Mouse (Mus musculus): Measurements from ENCODE around the gene Homer1. TPM values are rescaled to one million over a fixed set of nuclear protein-coding genes. Genes with fewer than 3 reads are reported as not detected.

The Homer1 gene
- 11.0 and 11.1 TPM in 2 replicates for polyA plus RNA-seq (2015; fragmentation: Nextera tagmentation; extraction: Ambion mirVana)

DNA sequence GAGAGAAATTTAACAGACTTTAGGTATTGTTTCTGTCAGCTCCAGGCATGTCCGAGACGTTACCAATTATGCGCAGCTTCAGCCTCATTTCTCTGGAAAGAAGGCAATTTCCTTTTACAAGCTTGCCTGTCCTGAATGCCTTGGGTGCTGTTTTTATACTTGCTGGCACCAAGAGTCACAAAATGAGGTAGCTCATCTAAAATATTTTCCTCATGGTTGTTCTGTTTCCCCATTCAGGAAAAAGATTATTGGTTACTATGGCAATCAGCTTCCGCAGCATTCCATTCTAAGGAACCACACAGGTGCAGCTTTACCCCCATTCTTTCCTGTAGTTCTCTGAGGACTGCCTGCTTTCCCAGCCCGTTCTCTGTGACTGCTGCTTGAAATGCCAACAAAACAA, at the start of gene Homer1:
Homer1 (plus strand) TSS at position 320 of the 400 bp plus-strand sequence.
- ATAC-seq (replicated peaks), result no peak
- Histone ChIP-seq H3K27me3 (replicated peaks) (no peaks in the 10 kb centered on the region), H3K36me3 (replicated peaks) (no peaks in the 10 kb centered on the region), H3K4me3 (no peak within 1 kb of the TSS), H3K9ac (no peak within 1 kb of the TSS), H3K4me2 (no peak within 1 kb of the TSS), H3K27ac (no peak within 1 kb of the TSS), H3K9me3 (no peaks in the 10 kb centered on the region), H3K4me1 (peaks cover 6% of the 10 kb centered on the region)
- WGBS, result 66% methylated on average over 5 of the region's 5 CpGs

DNA sequence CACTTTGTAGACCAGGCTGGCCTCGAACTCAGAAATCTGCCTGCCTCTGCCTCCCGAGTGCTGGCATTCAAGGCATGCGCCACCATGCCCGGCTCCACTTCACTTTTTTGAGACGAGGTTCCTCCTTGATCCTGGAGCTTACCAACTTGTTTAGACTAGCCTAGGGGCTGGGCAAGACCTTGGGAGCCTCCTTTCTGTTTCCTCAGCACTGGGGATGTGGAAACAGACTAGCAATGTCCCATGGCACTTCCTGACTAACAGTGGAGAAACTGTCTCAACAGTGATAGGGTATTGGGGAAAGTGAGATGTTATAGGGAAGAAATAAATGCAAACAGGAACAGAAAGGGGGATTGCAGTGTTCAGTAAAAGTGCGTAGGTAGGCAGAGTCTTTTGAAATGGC, 47.7 kb upstream of the Homer1 start:
- H3K27me3 ChIP-seq (replicated peaks), result no peaks in the 10 kb centered on the region
- no peak overlapping the region for H3K9ac ChIP-seq
- no peaks in the 10 kb centered on the region for H3K36me3 ChIP-seq (replicated peaks)
- no peak overlapping the region for H3K4me3 ChIP-seq
- H3K4me2 ChIP-seq, result no peak overlapping the region
- 89% methylated on average over 6 of the region's 6 CpGs for WGBS
- ATAC-seq (replicated peaks), result no peak
- no peaks in the 10 kb centered on the region for H3K9me3 ChIP-seq
- no peaks in the 10 kb centered on the region for H3K4me1 ChIP-seq
- no peak overlapping the region for H3K27ac ChIP-seq

DNA sequence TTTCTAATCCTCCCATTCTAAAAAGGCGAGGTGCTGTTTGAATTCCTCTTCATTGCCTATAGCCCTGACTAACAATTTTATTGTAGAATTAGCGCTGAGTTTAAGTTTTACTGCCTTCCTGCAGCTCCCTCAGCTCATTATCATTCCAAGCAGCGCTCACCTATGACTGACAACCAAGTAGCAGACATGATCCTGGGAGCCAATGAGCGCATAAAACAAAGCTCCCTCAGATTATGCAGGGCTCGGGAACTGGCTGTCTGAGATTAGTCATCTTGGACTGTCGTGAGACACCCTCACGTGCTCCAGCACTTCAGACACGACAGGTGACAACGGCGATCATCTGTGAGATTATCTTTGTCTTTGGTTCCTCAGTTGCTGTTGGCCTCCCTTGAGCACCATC, 47.3 kb upstream of the Homer1 start:
- Histone ChIP-seq H3K4me3 (no peak overlapping the region), H3K9ac (no peak overlapping the region), H3K27ac (no peak overlapping the region), H3K9me3 (no peaks in the 10 kb centered on the region), H3K4me1 (no peaks in the 10 kb centered on the region), H3K4me2 (no peak overlapping the region), H3K27me3 (replicated peaks) (no peaks in the 10 kb centered on the region), H3K36me3 (replicated peaks) (no peaks in the 10 kb centered on the region)
- WGBS, result 56% methylated on average over 10 of the region's 10 CpGs
- peak; percentile 60; the same call in 1 of the 2 replicates for ATAC-seq (replicated peaks)

DNA sequence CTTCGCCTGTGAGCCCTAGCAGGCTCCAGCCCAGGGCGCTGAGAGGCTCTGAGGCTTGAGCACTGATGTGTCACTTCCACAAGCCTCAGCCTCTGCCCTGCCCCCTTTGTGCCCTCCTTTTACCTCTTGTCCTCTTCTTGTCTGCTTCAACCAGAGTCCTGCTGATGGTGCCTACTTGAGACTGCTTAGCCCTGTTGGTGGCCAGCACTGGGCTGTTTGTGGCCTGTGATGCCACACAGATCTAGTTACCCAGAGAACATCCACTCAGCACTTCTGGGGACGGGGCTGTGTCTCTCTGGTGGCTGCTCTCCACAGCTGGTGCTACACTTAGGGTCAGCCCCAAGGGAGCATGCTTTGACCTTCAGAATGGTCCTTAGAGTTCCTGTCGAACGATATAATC, 46.5 kb upstream of the Homer1 start:
- ATAC-seq (replicated peaks), result no peak
- H3K27ac ChIP-seq, result no peak overlapping the region
- no peaks in the 10 kb centered on the region for H3K27me3 ChIP-seq (replicated peaks)
- no peaks in the 10 kb centered on the region for H3K36me3 ChIP-seq (replicated peaks)
- H3K9me3 ChIP-seq, result no peaks in the 10 kb centered on the region
- WGBS, result 79% methylated on average over 5 of the region's 5 CpGs
- H3K4me2 ChIP-seq, result no peak overlapping the region
- no peak overlapping the region for H3K9ac ChIP-seq
- no peak overlapping the region for H3K4me3 ChIP-seq
- H3K4me1 ChIP-seq, result no peaks in the 10 kb centered on the region

DNA sequence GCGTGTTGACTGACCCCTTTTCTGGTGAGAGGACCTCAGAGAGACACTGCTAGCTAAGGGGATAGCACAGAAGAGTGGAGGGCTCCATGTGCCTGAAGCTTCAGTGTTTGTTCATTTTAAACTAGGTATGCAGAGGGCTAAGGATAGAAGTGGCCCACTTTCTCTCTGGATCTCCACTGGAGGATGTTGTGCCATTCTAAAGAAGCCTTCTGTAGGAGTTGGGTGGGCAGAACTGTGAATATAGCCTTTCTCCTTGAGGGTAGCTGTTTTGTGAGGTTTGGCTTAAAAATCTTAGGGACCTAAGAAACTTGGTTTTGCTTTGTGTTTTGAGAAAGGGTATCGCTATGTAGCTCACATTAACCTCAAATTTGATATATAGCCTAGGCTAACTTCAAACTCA, 32.3 kb upstream of the Homer1 start:
- H3K27ac ChIP-seq, result no peak overlapping the region
- H3K9ac ChIP-seq, result no peak overlapping the region

DNA sequence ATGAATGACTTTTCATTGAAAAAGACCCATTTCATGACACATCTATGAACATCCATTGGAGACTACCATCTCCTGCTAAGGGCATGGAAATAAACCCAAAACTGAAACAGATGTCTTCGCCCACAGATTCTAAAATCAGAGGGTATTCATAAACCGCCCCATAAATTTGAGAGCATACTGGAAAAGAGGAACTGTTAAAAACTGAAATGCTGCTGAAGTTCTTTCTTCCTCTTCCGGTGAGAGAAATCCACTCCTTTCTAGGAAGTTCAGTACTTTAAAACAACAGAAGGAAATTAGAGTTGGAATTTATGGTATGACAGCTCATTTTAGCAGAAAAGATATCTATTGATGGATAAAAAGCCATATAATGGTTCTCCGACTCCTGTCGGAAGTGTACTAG, 1.1 kb downstream of the Homer1 start:
- 90% methylated on average over 5 of the region's 5 CpGs for WGBS
- no peak overlapping the region for H3K9ac ChIP-seq
- H3K36me3 ChIP-seq (replicated peaks), result no peaks in the 10 kb centered on the region
- peaks cover 8% of the 10 kb centered on the region for H3K4me1 ChIP-seq
- ATAC-seq (replicated peaks), result no peak
- no peaks in the 10 kb centered on the region for H3K27me3 ChIP-seq (replicated peaks)
- H3K4me3 ChIP-seq, result no peak overlapping the region
- no peak overlapping the region for H3K27ac ChIP-seq
- H3K9me3 ChIP-seq, result no peaks in the 10 kb centered on the region
- H3K4me2 ChIP-seq, result no peak overlapping the region

More for the DNA sequence above, 32.3 kb upstream of the Homer1 start:
- 89% methylated on average over 2 of the region's 2 CpGs for WGBS
- no peaks in the 10 kb centered on the region for H3K9me3 ChIP-seq
- no peak overlapping the region for H3K4me2 ChIP-seq
- no peaks in the 10 kb centered on the region for H3K27me3 ChIP-seq (replicated peaks)
- ATAC-seq (replicated peaks), result no peak
- no peaks in the 10 kb centered on the region for H3K36me3 ChIP-seq (replicated peaks)
- H3K4me1 ChIP-seq, result no peaks in the 10 kb centered on the region
- no peak overlapping the region for H3K4me3 ChIP-seq

DNA sequence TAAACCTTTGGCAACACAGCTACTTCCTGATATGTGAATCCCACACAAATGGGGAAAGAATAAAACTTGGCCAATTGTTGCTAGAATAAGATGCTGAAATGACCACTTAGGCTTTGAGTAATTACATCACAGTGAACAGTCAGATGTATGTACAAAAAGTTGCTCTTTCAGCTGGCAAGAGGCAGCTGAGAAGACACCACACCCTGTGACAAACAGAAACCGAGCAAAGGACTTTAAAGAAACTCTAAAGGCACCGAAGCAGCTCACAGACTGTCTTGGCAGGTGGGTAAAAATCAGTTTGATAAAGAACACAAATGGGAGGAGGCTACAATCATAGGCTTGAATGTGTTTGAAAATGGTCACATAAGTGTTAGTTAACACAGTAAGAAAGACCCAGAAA, 1.6 kb downstream of the Homer1 start:
- Histone ChIP-seq H3K27ac (no peak overlapping the region), H3K4me2 (no peak overlapping the region), H3K4me1 (peaks cover 12% of the 10 kb centered on the region), H3K4me3 (no peak overlapping the region), H3K36me3 (replicated peaks) (no peaks in the 10 kb centered on the region), H3K9me3 (no peaks in the 10 kb centered on the region), H3K27me3 (replicated peaks) (no peaks in the 10 kb centered on the region), H3K9ac (no peak overlapping the region)
- 80% methylated on average over 2 of the region's 2 CpGs for WGBS
- no peak for ATAC-seq (replicated peaks)

DNA sequence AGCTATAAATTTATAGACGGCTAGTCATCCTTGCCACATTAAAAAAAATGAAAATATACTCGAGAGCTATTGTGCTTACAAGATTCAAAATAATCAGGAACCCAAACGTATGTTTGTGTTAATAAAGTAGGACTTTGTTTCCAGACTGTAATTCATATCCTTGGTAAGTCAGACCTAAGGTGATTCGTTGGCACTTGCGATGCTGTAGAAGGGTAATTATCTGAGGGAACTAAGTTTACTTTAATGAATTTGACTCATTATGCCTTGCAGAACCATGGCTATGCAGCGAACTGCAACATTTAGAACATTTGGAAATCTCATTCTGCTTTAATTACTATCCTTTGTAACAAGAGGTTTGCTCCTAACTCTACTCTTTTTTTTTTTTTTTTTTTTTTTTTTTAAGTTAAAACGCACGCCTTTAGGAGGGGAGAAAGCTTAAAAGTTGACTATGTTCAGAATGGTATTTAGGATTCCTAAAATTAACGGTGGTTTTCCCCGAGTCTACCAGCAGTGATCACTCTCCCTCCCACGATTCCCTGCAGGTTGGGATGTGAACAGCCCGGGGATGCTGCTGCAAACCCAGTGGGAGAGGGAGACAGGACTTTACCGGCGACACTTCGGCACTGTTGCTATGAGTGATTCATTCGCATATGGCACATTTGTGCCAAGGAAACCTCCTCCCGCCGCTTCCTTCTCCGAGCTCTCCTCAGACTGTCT, 3.6 kb downstream of the Homer1 start:
- Histone ChIP-seq H3K36me3 (replicated peaks) (no peaks in the 10 kb centered on the region), H3K27ac (peak overlapping the region; percentile 100), H3K27me3 (replicated peaks) (no peaks in the 10 kb centered on the region), H3K4me3 (peak overlapping the region; percentile 96), H3K4me1 (peaks cover 28% of the 10 kb centered on the region), H3K4me2 (peak overlapping the region; percentile 78), H3K9me3 (no peaks in the 10 kb centered on the region), H3K9ac (peak overlapping the region; percentile 81)
- WGBS, result 14% methylated on average over 19 of the region's 19 CpGs
- peak; percentile 75 for ATAC-seq (replicated peaks)

DNA sequence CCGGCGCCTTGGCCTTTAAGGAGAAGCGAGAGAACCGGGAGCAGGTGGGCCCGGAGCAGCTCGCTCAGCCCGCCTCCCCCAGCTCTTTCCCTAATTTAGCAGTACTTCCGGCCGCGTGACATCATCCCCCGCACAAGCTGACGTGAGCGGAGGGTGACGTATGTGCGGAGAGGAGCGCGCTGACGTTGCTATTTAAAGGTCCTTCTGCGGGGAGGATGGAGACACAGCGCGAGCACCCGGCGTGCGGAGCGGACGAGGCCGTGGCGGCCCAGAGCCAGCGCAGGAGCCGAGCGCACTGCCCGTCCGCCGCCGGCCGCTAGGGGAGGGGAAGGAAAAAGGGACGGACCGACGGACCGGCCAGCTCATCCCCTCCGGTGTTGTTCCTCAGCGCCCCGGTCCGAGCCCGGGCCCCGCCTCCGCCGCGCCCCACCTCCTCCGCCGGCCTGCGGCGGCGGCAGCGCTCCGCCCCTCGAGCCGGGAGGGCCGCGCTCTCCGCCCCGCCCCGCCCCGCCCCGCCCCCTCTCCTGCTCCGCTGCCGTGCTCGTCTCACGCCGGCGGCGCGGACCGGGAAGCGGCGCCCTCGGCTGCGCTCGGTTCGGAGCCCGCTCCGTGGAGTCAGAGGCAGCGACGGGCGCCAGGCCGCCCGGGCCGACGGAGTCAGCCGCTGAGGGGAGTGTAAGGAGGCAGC, 4.3 kb downstream of the Homer1 start:
- no peaks in the 10 kb centered on the region for H3K36me3 ChIP-seq (replicated peaks)
- peak overlapping the region; percentile 100 for H3K27ac ChIP-seq
- no peaks in the 10 kb centered on the region for H3K27me3 ChIP-seq (replicated peaks)
- peak overlapping the region; percentile 81 for H3K9ac ChIP-seq
- H3K4me2 ChIP-seq, result peak overlapping the region; percentile 78
- WGBS, result under 1% methylated on average over 69 of the region's 90 CpGs
- ATAC-seq (replicated peaks), result peak; percentile 98
- no peaks in the 10 kb centered on the region for H3K9me3 ChIP-seq
- H3K4me3 ChIP-seq, result peak overlapping the region; percentile 96
- peaks cover 35% of the 10 kb centered on the region for H3K4me1 ChIP-seq

DNA sequence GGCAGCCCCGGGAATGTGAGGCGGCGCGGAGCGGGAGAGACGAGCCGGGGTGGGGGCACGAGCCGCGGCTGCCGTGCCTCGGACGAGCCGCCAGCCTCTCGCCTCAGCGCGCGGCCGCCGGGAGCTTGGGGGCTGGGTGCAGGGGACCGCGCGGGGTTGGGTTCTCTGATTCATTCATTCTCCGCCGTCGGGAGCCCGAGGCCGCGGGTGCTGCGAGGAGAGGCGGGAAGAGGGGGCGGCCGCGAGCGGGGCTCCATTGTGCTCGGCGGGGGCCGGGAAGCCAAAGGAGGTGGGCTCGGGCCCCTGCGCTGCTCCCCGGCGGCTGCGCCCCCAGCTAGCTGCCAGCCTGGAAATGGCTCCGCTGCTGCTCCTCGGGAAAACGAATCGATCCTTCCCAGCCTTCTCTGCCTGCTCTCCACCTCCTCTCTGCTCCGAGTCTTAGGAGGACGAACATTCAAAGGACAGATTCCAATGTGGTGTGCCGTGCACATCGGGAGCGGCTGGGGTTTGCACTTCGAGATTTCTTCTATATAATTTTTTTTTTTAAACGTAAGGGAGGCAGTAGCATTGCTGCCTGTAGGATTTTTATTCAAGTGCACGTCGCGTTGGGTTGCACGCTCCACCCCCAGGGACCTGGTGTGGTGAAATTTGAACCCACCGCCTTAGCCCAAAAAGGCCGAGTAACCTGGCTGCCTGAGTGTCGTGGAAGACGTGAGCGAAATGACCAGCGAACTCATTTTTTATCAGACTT, 5.0 kb downstream of the Homer1 start:
- Histone ChIP-seq H3K9me3 (no peaks in the 10 kb centered on the region), H3K27ac (peak overlapping the region; percentile 100), H3K27me3 (replicated peaks) (no peaks in the 10 kb centered on the region), H3K9ac (peak overlapping the region; percentile 81), H3K4me1 (peaks cover 41% of the 10 kb centered on the region), H3K36me3 (replicated peaks) (no peaks in the 10 kb centered on the region), H3K4me3 (peak overlapping the region; percentile 96), H3K4me2 (peak overlapping the region; percentile 78)
- peak; percentile 13 for ATAC-seq (replicated peaks)
- under 1% methylated on average over 58 of the region's 64 CpGs for WGBS

DNA sequence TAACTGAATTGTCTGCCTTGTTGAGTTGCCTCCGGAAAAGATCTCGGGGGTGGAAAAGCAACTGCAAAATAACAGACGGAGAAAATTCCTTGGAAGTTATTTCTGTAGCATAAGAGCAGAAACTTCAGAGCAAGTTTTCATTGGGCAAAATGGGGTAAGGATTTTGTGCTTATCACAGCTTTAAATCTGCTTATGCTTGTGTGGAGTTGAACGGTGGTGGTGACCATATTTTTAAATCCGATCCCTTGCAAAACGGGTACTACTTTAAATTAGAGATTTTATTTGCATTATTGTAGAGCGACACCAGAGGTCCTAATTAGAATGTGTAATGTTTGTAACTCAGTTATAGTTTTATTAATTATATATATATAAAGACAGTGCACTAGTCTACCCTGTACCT, 5.7 kb downstream of the Homer1 start:
- Histone ChIP-seq H3K36me3 (replicated peaks) (no peaks in the 10 kb centered on the region), H3K9ac (peak overlapping the region; percentile 81), H3K9me3 (no peaks in the 10 kb centered on the region), H3K4me1 (peaks cover 43% of the 10 kb centered on the region), H3K4me3 (peak overlapping the region; percentile 96), H3K27ac (peak overlapping the region; percentile 100; the same call in 1 of the 2 replicates), H3K4me2 (peak overlapping the region; percentile 78), H3K27me3 (replicated peaks) (no peaks in the 10 kb centered on the region)
- no peak for ATAC-seq (replicated peaks)
- WGBS, result 5% methylated on average over 7 of the region's 7 CpGs

DNA sequence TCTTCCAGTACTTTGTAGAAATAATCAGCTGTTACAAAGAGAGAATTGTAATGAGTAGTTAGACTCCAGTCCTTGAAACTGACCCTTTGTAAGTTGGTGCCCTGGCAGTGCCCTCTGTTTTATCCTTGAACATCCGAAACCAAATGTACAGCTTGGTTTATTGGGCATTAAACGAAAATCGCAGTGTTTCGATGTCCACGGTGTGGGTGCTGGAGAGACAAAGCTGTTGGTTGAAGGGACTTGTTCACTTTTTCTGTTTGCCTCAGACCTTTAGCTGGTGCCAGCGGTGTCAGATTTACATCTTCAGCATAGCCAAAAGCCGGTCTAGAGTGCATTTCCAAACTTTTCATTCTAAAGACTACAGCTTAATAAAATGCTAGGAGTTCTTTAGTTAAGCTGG, 6.2 kb downstream of the Homer1 start:
- 8% methylated on average over 7 of the region's 7 CpGs for WGBS
- no peak for ATAC-seq (replicated peaks)
- Histone ChIP-seq H3K9ac (peak overlapping the region; percentile 16; the same call in 1 of the 2 replicates), H3K4me1 (peaks cover 43% of the 10 kb centered on the region), H3K27ac (no peak overlapping the region), H3K27me3 (replicated peaks) (no peaks in the 10 kb centered on the region), H3K4me2 (peak overlapping the region; percentile 78), H3K4me3 (peak overlapping the region; percentile 96), H3K9me3 (no peaks in the 10 kb centered on the region), H3K36me3 (replicated peaks) (no peaks in the 10 kb centered on the region)
